Mouse (Mus musculus) neural tube, embryonic 15.5 days (tissue): Measurements from ENCODE around the gene Myo18a. TPM values are rescaled to one million over a fixed set of nuclear protein-coding genes. Genes with fewer than 3 reads are reported as not detected.

Experiments used
- ATAC-seq: fragments of 200-750 bp; cut with Nextera tagmentation; 2 replicates; pipeline ENCODE4 v1.8.0; 2017; ENCODE audit warnings: mild to moderate bottlenecking, moderate TSS enrichment, moderate library complexity; ENCODE audit not compliant: low FRiP score
- H3K27ac ChIP-seq: fragments of 300-500 bp; sonication (generic); replicated peaks from 2 replicates; pipeline ENCODE4 v1.5.1; 2015; ENCODE audit warnings: mild to moderate bottlenecking, inconsistent platforms
- H3K27me3 ChIP-seq: fragments of 300-500 bp; sonication (generic); replicated peaks from 2 replicates; pipeline ENCODE4 v1.6.1; 2015; ENCODE audit warnings: inconsistent platforms
- H3K36me3 ChIP-seq: fragments of 300-500 bp; sonication (generic); 2 replicates; pipeline ENCODE4 v1.6.1; 2015; ENCODE audit warnings: inconsistent platforms
- H3K4me1 ChIP-seq: fragments of 300-500 bp; sonication (generic); 2 replicates; pipeline ENCODE4 v1.6.1; 2015; ENCODE audit warnings: inconsistent platforms
- H3K4me2 ChIP-seq: fragments of 300-500 bp; sonication (generic); 2 replicates; pipeline ENCODE4 v1.6.1; 2015; ENCODE audit warnings: inconsistent platforms, mild to moderate bottlenecking, moderate library complexity
- H3K4me3 ChIP-seq: fragments of 300-500 bp; sonication (generic); replicated peaks from 2 replicates; pipeline ENCODE4 v1.5.1; 2015; ENCODE audit warnings: mild to moderate bottlenecking, inconsistent platforms
- H3K9ac ChIP-seq: fragments of 300-500 bp; sonication (generic); replicated peaks from 2 replicates; pipeline ENCODE4 v1.6.1; 2015; ENCODE audit warnings: mild to moderate bottlenecking, inconsistent platforms
- H3K9me3 ChIP-seq: fragments of 300-500 bp; sonication (generic); replicated peaks from 2 replicates; pipeline ENCODE4 v1.6.1; 2016; ENCODE audit warnings: inconsistent platforms
- WGBS: fragments of 180-500 bp; shearing (Covaris S2); methylation state at CpG from one replicate; pipeline ENCODE4 v1.1.7; 2015; ENCODE audit warnings: mixed read lengths; 5-methylcytosine and 5-hydroxymethylcytosine counted together
- polyA plus RNA-seq: library from polyadenylated mRNA; unstranded; fragments of >200 nt; fragmentation: Nextera tagmentation; extraction: Ambion mirVana; gene quantifications from 2 replicates; pipeline ENCODE4 v1.2.1, GENCODE M21; 2015

The Myo18a gene
- polyA plus RNA-seq, 1 experiment from 2014 or later = 39.6 TPM

DNA sequence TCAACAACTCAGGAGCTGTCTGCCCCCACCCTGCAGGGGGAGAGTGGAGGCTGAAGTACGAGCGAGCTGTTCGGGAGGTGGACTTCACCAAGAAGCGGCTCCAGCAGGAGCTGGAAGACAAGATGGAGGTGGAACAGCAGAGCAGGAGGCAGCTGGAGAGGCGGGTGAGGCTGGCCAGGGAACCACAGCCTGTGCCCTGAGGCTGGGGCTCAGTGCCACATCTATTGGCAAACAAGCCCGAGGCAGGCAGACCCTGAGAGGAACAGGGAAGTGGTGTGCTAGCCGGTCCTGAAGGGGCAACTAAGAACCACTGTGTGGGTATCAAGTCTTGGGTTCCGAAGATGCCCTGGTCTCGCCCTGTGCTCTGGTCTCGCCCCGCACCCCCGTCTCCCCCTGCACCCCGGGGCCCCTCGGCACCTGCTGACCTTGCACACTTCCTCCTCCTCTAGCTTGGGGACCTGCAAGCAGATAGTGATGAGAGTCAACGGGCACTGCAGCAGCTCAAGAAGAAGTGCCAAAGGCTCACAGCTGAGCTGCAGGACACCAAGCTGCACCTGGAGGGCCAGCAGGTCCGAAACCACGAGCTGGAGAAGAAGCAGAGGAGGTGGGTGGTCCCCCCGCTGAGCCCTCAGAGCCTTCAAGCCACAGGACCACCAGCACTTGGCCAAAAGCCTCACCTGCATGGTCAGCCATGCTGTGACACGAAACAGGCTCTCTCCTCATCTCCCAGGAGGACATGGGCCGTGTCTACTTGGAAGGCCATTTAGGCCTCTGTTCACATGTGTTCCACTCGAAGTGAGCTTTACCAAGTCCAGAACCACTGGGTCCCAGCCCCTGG is 80.2 kb downstream of the Myo18a start:
- H3K4me2 ChIP-seq = no peak overlapping the region
- peak overlapping the region; percentile 73 for H3K27ac ChIP-seq
- peaks cover 60% of the 10 kb centered on the region for H3K36me3 ChIP-seq
- H3K9me3 ChIP-seq = no peaks in the 10 kb centered on the region
- no peak overlapping the region for H3K9ac ChIP-seq
- H3K27me3 ChIP-seq = no peaks in the 10 kb centered on the region
- no peak overlapping the region for H3K4me3 ChIP-seq
- 85% methylated on average over 21 of the region's 21 CpGs for WGBS
- ATAC-seq = no peak
- peaks cover 57% of the 10 kb centered on the region for H3K4me1 ChIP-seq

DNA sequence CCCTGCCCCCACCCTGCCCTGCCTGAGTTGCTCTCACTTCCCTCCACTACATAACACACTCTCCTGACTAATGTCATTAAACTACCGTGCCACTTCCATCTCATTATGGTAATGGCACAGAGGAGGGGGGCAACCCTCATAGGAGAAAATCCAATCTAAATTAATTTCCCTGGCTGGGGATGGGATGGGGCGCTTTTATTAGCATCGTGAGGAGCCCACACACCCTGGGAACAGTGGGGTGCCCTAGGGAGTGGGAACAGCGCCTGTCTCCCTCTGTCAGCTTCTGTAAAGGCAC is 80.8 kb downstream of the Myo18a start:
- Histone ChIP-seq H3K36me3 (peaks cover 60% of the 10 kb centered on the region), H3K9me3 (no peaks in the 10 kb centered on the region), H3K27me3 (no peaks in the 10 kb centered on the region), H3K9ac (no peak overlapping the region), H3K4me2 (no peak overlapping the region), H3K4me3 (no peak overlapping the region), H3K4me1 (peaks cover 63% of the 10 kb centered on the region), H3K27ac (peak overlapping the region; percentile 73)
- 28% methylated on average over 4 of the region's 4 CpGs for WGBS
- ATAC-seq = peak; percentile 48; the same call in 1 of the 2 replicates

DNA sequence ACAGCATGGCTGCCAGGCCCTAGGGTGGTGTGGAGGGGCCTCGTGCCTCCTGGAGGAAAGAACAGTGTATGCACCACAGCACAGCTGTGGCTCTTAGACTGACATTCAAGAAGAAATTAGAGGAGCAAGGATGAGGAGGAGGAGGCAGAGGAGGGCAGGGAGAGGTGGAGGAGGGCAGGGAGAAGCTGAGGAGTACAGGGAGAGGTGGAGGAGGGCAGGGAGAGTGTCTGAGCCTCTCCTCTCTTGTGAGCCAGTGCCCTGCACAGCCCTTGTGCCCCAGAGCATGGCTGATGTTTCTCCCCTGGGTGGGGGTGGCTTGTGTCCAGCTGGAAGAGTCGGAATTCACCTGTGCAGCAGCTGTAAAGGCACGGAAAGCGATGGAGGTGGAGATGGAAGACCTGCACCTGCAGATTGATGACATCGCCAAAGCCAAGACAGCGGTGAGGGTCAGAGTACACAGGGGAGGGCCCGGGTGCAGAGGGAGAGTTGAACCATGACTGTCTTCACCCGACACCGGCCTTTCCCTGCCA is 84.6 kb downstream of the Myo18a start:
- Histone ChIP-seq H3K9ac (peak overlapping the region; percentile 20; the same call in 1 of the 2 replicates), H3K27ac (peak overlapping the region; percentile 72), H3K4me3 (no peak overlapping the region), H3K27me3 (no peaks in the 10 kb centered on the region), H3K36me3 (peaks cover 48% of the 10 kb centered on the region), H3K9me3 (no peaks in the 10 kb centered on the region), H3K4me2 (no peak overlapping the region), H3K4me1 (peaks cover 70% of the 10 kb centered on the region)
- no peak for ATAC-seq
- 43% methylated on average over 9 of the region's 9 CpGs for WGBS

DNA sequence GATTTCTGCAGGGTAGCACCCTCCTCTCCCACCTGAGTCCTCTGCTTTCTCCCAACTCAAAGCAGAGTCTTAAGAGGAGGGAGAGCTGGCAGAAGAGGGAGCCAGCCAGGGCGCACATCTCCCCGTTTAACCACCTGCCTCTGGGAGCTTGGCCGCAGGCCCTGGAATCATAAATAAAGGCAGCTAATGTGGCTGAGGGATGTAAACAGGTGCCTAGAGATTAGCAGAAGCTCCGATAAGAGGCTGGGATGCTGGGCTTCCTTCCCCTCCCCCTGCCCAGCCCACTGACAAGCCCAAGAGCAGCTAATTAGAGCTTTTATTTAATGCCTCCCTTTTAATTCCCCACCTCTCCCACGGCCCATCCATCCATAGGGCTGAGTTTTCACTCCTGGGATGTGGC is 85.1 kb downstream of the Myo18a start:
- H3K9ac ChIP-seq = 0 out of 2 replicates have a peak overlapping the region, but pooled peaks have one; percentile 20
- H3K27ac ChIP-seq = peak overlapping the region; percentile 72
- no peaks in the 10 kb centered on the region for H3K9me3 ChIP-seq
- H3K27me3 ChIP-seq = no peaks in the 10 kb centered on the region
- WGBS = 11% methylated on average over 5 of the region's 5 CpGs
- H3K4me3 ChIP-seq = no peak overlapping the region
- no peak overlapping the region for H3K4me2 ChIP-seq
- H3K36me3 ChIP-seq = peaks cover 47% of the 10 kb centered on the region
- no peak for ATAC-seq
- H3K4me1 ChIP-seq = peaks cover 69% of the 10 kb centered on the region

DNA sequence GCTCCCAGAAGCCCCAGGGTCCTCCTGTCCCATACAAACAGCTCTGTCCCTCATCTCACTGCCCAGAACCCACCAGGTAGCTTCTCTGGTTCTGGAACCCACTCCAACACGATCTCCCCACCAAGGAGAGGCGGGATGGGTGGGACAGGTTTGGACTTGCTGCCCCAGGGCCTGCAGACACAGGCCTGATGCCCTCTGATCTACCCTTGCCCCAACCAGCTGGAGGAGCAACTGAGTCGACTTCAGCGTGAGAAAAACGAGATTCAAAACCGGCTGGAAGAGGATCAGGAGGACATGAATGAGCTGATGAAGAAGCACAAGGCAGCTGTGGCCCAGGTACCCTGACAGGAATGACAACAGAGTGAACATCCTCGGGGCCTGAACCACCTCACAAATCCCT is 86.1 kb downstream of the Myo18a start:
- H3K4me3 ChIP-seq = no peak overlapping the region
- no peak overlapping the region for H3K4me2 ChIP-seq
- H3K9me3 ChIP-seq = no peaks in the 10 kb centered on the region
- H3K9ac ChIP-seq = no peak overlapping the region
- peaks cover 52% of the 10 kb centered on the region for H3K36me3 ChIP-seq
- 83% methylated on average over 7 of the region's 7 CpGs for WGBS
- peaks cover 70% of the 10 kb centered on the region for H3K4me1 ChIP-seq
- H3K27ac ChIP-seq = peak overlapping the region; percentile 72; the same call in 1 of the 2 replicates
- no peak for ATAC-seq
- no peaks in the 10 kb centered on the region for H3K27me3 ChIP-seq

DNA sequence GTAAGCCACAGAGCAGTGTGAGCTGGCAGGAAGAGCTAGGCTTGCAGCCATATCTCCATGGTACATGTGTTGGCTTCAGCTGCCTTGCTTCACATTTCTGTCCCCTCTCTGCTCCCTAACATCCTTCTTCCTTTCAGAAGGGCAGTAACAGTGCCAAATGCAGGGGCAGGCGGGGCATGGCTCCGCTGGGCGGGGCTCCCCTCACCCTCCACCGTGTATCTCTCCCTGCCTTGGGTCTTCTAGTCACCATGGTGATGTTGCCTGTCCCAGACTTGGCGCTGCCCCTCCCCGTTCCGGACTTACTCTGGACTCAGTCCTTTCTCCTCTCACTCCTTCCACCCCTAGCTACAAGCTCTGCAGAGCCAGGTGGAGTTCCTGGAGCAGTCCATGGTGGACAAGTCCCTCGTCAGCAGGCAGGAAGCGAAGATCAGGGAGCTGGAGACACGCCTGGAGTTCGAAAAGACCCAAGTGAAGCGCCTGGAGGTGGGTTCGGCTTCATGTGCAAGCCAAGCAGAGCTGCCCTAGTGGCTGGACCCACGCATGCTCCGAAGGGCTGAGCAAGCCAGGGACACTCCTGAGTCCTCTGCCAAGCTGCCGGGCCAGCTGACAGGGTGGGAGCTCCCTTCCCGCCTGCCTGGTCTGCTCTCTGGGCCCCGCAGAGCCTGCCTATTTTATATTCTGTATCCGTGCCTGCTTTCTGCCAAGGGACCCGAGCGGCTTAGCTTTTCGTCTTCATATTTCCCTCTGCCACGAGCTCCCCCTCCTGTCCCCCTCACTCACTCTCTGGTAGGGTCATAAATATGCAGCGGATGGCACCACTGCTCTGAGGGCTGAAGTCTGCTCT is 87.6 kb downstream of the Myo18a start:
- 32% methylated on average over 24 of the region's 24 CpGs for WGBS
- H3K4me1 ChIP-seq = peaks cover 81% of the 10 kb centered on the region
- H3K9me3 ChIP-seq = no peaks in the 10 kb centered on the region
- no peaks in the 10 kb centered on the region for H3K27me3 ChIP-seq
- ATAC-seq = peak; percentile 80
- H3K9ac ChIP-seq = no peak overlapping the region; the same call in 1 of the 2 replicates
- H3K4me3 ChIP-seq = no peak overlapping the region
- H3K4me2 ChIP-seq = peak overlapping the region; percentile 38
- peak overlapping the region; percentile 88 for H3K27ac ChIP-seq
- peaks cover 40% of the 10 kb centered on the region for H3K36me3 ChIP-seq

DNA sequence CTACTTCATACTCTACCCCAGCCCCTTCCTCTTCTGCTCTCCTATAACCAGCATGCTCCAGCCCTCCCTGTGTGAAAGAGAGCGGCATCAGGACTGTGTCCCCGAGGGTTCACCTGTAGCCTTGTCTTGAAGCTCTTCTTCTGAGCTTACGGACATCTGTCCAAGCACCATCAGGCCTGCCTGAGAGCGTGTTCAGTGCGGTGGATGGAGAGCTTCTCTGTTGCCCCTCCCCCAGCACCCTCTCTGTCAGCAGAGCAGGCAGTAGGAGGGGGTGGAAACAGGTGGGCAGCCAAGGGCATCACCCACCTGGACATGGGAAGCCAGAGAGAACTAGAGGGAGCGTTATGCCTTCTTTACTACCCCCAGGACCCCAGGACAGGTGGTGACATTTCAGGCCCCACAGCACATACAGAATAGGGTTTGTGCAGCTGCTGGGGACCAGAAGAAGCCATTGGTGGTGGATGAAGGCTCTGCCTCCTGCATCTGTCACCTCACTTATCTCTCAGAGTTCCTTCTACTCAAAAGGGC is 88.5 kb downstream of the Myo18a start:
- Histone ChIP-seq H3K36me3 (peaks cover 31% of the 10 kb centered on the region), H3K27me3 (no peaks in the 10 kb centered on the region), H3K4me3 (no peak overlapping the region), H3K9ac (0 out of 2 replicates have a peak overlapping the region, but pooled peaks have one; percentile 38), H3K4me2 (peak overlapping the region; percentile 38; the same call in 1 of the 2 replicates), H3K27ac (peak overlapping the region; percentile 88), H3K4me1 (peaks cover 90% of the 10 kb centered on the region), H3K9me3 (no peaks in the 10 kb centered on the region)
- ATAC-seq = 0 out of 2 replicates have a peak, but pooled peaks have one; percentile 11
- 62% methylated on average over 6 of the region's 6 CpGs for WGBS

DNA sequence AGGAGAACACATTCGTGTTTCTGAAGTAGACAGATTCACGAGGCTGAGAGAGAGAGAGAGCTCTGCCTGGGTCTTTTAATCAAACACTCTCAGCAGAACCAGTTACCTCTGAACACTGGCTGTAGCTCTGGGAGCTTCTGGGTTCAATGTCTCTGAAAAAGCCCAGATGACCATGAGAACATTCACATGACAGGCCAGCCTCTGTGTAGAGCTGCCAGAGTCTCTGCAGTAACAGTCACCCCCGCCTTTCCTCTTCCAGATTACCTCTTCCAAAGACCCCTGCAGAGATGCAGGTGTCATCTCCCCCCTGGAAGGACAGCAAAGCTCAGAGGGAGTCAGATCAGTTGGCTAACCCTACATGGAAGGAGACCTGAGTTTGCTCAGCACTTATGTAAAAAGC is 89.1 kb downstream of the Myo18a start:
- Histone ChIP-seq H3K9ac (no peak overlapping the region), H3K4me1 (peaks cover 92% of the 10 kb centered on the region), H3K27ac (no peak overlapping the region; the same call in 1 of the 2 replicates), H3K27me3 (no peaks in the 10 kb centered on the region), H3K9me3 (no peaks in the 10 kb centered on the region), H3K4me2 (no peak overlapping the region), H3K4me3 (no peak overlapping the region), H3K36me3 (peaks cover 24% of the 10 kb centered on the region)
- ATAC-seq = no peak
- WGBS = 65% methylated on average over 3 of the region's 3 CpGs

DNA sequence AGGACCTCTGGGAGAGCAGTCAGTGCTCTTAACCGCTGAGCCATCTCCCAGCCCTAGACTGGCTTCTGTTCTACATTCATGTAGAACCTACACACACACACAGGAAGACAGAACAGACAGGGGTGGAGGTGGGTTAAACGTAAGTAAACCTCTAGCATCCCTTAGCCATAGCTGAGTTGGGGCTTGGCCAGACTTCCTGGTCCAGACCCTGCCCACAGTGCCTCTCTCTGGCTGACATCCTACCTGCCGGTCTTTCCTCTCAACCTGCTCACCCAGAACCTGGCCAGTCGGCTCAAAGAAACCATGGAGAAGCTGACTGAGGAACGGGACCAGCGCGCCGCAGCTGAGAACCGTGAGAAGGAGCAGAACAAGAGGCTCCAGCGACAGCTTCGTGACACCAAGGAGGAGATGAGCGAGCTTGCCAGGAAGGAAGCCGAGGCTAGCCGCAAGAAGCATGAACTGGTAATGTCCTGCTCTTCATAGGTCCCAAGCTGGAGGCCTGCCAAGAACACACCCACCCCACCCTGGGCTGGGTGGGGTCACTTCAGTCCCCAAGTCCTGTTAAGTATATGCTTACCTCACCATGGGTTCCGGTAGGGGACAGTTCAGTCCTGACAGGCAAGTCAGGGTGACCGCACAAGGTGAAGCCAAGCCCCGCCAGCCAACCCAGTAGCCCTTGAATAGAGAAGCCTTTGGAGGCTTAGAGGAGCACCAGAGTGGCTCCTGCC is 90.1 kb downstream of the Myo18a start:
- 95% methylated on average over 17 of the region's 17 CpGs for WGBS
- H3K4me3 ChIP-seq = no peak overlapping the region
- H3K4me2 ChIP-seq = no peak overlapping the region
- H3K27me3 ChIP-seq = 0 out of 2 replicates have a peak, but pooled peaks cover 2% of the 10 kb centered on the region
- peaks cover 92% of the 10 kb centered on the region for H3K4me1 ChIP-seq
- H3K27ac ChIP-seq = peak overlapping the region; percentile 83
- peaks cover 20% of the 10 kb centered on the region for H3K36me3 ChIP-seq
- ATAC-seq = no peak
- no peaks in the 10 kb centered on the region for H3K9me3 ChIP-seq
- no peak overlapping the region for H3K9ac ChIP-seq

DNA sequence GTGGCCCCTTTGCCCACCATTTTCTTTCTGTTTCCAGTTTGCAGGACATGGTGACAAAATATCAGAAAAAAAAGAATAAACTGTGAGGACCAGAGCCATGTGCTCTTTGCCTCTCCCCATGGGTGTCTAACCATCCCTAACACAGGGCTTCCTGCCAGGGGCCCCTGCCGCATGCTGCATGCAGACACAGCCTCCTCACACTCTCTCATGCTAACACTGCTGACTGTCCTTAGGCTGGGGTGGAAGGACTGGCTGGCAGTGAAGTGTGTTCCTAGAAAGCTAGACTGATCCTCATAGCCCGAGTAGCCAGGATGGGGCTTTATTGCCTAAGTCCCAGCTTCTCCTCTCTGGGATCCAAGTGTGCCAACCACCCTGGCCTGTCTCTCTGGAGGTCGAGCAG is 91.6 kb downstream of the Myo18a start:
- H3K36me3 ChIP-seq = peaks cover 24% of the 10 kb centered on the region
- 0 out of 2 replicates have a peak, but pooled peaks cover 2% of the 10 kb centered on the region for H3K27me3 ChIP-seq
- no peak overlapping the region for H3K4me2 ChIP-seq
- H3K4me1 ChIP-seq = peaks cover 92% of the 10 kb centered on the region
- no peak for ATAC-seq
- no peak overlapping the region; the same call in 1 of the 2 replicates for H3K9ac ChIP-seq
- H3K9me3 ChIP-seq = no peaks in the 10 kb centered on the region
- H3K4me3 ChIP-seq = no peak overlapping the region
- WGBS = 42% methylated on average over 3 of the region's 3 CpGs
- peak overlapping the region; percentile 83 for H3K27ac ChIP-seq

DNA sequence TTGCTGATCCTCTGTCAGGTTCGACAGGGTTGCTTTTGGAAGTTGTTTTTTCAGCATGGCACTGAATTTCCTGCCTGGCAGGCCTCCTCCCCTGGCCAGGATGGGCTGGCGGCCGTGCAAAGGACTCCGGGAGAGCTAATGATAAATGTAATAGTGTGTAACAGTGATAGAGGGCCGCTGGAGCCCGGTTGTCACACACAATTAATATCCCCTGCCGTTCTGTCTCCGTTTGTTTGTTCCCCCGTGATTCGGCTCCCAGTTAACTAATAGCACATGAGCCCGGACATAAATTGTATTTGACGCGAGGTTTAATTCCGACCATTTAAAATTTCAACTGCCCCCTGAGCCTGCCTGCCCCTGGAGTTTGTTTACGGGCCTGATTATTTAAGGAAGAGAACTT is 92.3 kb downstream of the Myo18a start:
- H3K27ac ChIP-seq = peak overlapping the region; percentile 83
- H3K4me3 ChIP-seq = no peak overlapping the region
- no peaks in the 10 kb centered on the region for H3K9me3 ChIP-seq
- H3K4me1 ChIP-seq = peaks cover 92% of the 10 kb centered on the region
- H3K27me3 ChIP-seq = peaks cover 6% of the 10 kb centered on the region
- WGBS = 12% methylated on average over 15 of the region's 15 CpGs
- H3K9ac ChIP-seq = peak overlapping the region; percentile 36; the same call in 1 of the 2 replicates
- peaks cover 31% of the 10 kb centered on the region for H3K36me3 ChIP-seq
- no peak overlapping the region for H3K4me2 ChIP-seq
- ATAC-seq = no peak
